Mouse (Mus musculus) G1E (cell line): Measurements from ENCODE around the gene Crtap. TPM values are rescaled to one million over a fixed set of nuclear protein-coding genes. Genes with fewer than 3 reads are reported as not detected.

Experiments
- ATAC-seq: 2 replicates; pipeline ENCODE4 v1.8.0; 2016; ENCODE audit warnings: mild to moderate bottlenecking; ENCODE audit not compliant: insufficient number of reproducible peaks, poor library complexity, low FRiP score, severe bottlenecking; ENCODE audit errors: extremely low read depth
- DNase-seq: peaks from one replicate; pipeline ENCODE4 v3.0.0; 2012; ENCODE audit warnings: low spot score
- H3K27me3 ChIP-seq: 2 replicates; pipeline ENCODE4 v1.6.1; 2012; ENCODE audit warnings: mild to moderate bottlenecking, low read length, inconsistent platforms; ENCODE audit not compliant: insufficient read depth
- H3K36me3 ChIP-seq: replicated peaks from 2 replicates; pipeline ENCODE3; 2012; ENCODE audit warnings: mild to moderate bottlenecking, inconsistent platforms
- H3K4me1 ChIP-seq: 2 replicates; pipeline ENCODE4 v1.6.1; 2012; ENCODE audit warnings: low read depth, low read length, inconsistent platforms, mixed read lengths; ENCODE audit not compliant: insufficient read depth
- H3K4me3 ChIP-seq: 2 replicates; pipeline ENCODE4 v1.5.1; 2012; ENCODE audit warnings: low read depth, mild to moderate bottlenecking, inconsistent platforms, low read length, moderate library complexity, mixed read lengths
- H3K9me3 ChIP-seq: replicated peaks from 2 replicates; pipeline ENCODE4 v1.6.1; 2012; ENCODE audit warnings: inconsistent platforms
- CTCF ChIP-seq: IDR thresholded peaks from 2 replicates; pipeline ENCODE4 v1.5.1; 2012; ENCODE audit warnings: low read depth, low read length, inconsistent platforms, mixed read lengths
- GATA1 ChIP-seq: IDR thresholded peaks from 2 replicates; pipeline ENCODE4 v1.6.1; 2012; ENCODE audit warnings: borderline replicate concordance, low read length, inconsistent platforms, mixed read lengths
- GATA2 ChIP-seq: IDR thresholded peaks from 2 replicates; pipeline ENCODE4 v1.6.1; 2012; ENCODE audit warnings: low read depth, low read length, inconsistent platforms, borderline replicate concordance
- POLR2AphosphoS5 ChIP-seq: IDR thresholded peaks from 2 replicates; pipeline ENCODE4 v1.6.1; 2012; ENCODE audit warnings: low read depth, low read length, inconsistent platforms; ENCODE audit not compliant: insufficient replicate concordance
- TAL1 ChIP-seq: conservative IDR thresholded peaks from 2 replicates; pipeline ENCODE4 v1.6.1; 2012; ENCODE audit warnings: low read depth, low read length, inconsistent platforms, mixed read lengths
- polyA plus RNA-seq: library from polyadenylated mRNA; stranded (reverse); fragments of >175 nt; gene quantifications from 2 replicates; pipeline ENCODE4 v1.2.3, GENCODE M21; 2012
- total RNA-seq, 2 experiments: library from RNA; stranded (forward) in 1 of 2; stranded (reverse) in 1 of 2; fragments of 200-1000 nt in 1 of 2; fragments of >200 nt in 1 of 2; fragmentation: Nextera tagmentation in 1 of 2; gene quantifications; 2 replicates each; pipeline ENCODE4 v1.2.3; 2014 to 2017

Gene Crtap
- total and polyA plus RNA-seq, 3 experiments = 5.5 to 17.9 (median 12.6) TPM

DNA sequence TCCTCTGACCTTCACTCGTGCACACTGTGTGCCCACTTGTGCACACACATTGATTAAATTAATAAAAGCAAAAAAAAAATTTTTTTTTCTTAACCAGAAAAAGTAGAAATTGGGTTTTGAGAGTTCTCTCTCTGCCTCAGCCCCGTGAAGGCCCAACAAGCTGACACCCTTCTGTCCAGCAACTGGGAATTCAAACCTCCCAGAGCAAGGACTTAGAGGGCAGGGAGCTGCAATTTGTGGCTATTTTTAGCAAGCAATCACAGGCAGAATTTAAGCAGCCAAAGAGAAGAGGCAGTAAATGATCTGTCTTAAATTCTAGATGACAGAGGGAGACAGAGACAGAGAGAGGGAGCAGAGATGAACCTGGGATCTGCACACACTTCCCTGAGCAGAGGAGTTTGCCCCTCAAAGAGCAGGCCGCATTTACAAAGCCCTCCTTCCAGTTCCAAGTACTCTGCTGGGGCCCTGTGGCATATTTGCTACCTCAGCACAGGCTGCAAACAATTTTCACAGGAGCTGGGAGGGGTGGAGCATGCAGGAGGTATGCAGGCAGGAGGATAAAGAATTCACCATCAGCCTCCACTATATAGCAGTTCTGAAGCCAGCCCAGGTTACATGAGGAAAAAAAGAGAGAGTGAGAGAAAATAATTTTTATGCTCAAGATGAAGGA lies 1.6 kb downstream of the Crtap start:
- peaks cover 47% of the 10 kb centered on the region for H3K36me3 ChIP-seq
- H3K27me3 ChIP-seq = no peaks in the 10 kb centered on the region
- no peak for ATAC-seq
- no peak overlapping the region for H3K4me3 ChIP-seq
- TF ChIP-seq GATA2 (no peak), CTCF (no peak), TAL1 (no peak), POLR2AphosphoS5 (no peak), GATA1 (no peak)
- peaks cover 3% of the 10 kb centered on the region; the same call in 1 of the 2 replicates for H3K9me3 ChIP-seq
- H3K4me1 ChIP-seq = peaks cover 23% of the 10 kb centered on the region
- no peak for DNase-seq

DNA sequence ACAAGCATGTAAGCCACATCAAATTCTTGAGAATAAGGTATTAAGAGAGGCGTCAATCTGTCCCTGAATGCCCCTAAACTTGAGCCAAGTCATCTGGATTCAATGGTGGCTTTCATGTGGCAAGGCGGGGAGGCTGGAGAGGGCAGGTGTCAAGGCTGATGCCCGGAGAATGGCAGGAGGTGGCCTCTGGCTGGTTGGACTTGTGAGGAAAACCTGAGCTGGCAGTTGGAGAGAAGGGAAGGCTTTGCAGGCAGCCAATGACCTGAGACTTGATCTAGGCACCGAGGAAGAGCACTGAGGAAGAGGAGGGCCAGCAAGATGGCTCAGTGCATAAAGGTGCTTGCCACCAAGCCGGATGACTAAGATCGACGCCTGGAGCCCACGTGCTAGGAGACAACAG lies 2.2 kb downstream of the Crtap start:
- Histone ChIP-seq H3K27me3 (no peaks in the 10 kb centered on the region), H3K4me3 (no peak overlapping the region), H3K9me3 (peaks cover 3% of the 10 kb centered on the region; the same call in 1 of the 2 replicates), H3K4me1 (peaks cover 19% of the 10 kb centered on the region), H3K36me3 (peaks cover 51% of the 10 kb centered on the region)
- DNase-seq (no peak), ATAC-seq (no peak)
- TF ChIP-seq POLR2AphosphoS5 (no peak), CTCF (no peak), GATA2 (no peak), GATA1 (no peak), TAL1 (no peak)

DNA sequence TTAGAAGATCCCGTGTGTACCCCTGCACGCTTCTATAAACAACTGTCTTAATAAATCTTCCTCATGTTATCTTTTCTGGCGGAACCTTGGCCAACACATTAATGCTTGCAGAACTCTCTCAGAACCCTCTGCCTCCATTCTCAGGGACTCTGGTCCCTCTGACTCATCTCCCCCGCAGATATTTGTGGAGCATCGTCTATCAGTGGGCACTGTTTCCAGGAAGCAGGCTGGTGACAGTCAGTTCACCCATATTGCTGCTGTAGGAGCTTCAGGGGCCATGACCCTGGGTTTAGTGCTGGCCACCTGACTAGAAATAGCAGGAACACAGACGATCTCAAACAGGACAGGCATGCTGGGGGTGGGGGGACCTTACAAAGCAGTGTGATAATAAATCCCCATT lies 3.4 kb downstream of the Crtap start:
- Histone ChIP-seq H3K4me1 (peaks cover 19% of the 10 kb centered on the region), H3K36me3 (peaks cover 62% of the 10 kb centered on the region), H3K27me3 (no peaks in the 10 kb centered on the region)

DNA sequence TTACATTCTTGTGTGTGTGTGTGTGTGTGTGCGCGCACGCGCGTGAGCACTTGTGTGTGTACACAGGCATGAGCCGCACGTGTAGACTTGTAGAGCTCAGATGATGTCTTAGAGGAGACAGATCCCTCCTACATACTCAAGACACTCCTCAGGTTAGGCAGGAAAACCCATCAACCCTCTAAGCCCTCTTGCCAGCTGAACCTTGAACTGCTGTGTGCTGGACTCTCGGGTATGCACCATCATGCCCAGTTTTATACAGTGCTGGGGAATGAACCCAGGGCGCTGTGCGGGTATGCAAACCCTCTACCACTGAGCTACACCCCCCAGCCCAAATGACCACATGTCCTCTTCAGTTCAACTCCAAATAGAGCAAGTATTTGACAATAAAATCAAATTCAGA lies 5.3 kb downstream of the Crtap start:
- no peak for ATAC-seq
- TF ChIP-seq TAL1 (no peak), POLR2AphosphoS5 (no peak), CTCF (no peak)
- Histone ChIP-seq H3K9me3 (peaks cover 3% of the 10 kb centered on the region; the same call in 1 of the 2 replicates), H3K36me3 (peaks cover 76% of the 10 kb centered on the region), H3K27me3 (no peaks in the 10 kb centered on the region), H3K4me3 (no peak overlapping the region), H3K4me1 (peaks cover 12% of the 10 kb centered on the region)
- no peak for DNase-seq

More for the DNA sequence above, 3.4 kb downstream of the Crtap start:
- ATAC-seq = no peak
- no peak for DNase-seq
- Histone ChIP-seq H3K4me3 (no peak overlapping the region), H3K9me3 (peaks cover 3% of the 10 kb centered on the region; the same call in 1 of the 2 replicates)
- TF ChIP-seq GATA2 (no peak), POLR2AphosphoS5 (no peak), GATA1 (no peak), TAL1 (no peak), CTCF (no peak)

DNA sequence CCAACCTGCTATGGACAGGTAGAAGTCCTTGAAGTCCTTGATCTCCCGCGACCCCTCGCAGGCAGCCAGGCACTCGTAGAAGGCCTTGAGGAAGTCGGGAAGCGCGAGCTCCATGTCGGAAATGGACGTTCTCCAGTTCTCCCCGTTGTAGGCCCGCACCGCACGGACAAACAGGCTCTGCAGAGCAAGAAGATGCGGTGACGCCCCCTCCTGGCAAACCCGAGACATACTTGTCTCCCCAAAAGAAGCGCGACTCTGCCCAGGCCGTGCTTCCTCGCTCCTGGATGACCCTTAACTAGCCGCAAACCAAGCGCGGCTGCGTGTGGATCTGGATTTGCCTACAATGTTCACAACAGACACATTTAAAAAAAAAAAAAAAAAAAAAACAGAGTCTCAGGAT lies 5.8 kb downstream of the Crtap start:
- TF ChIP-seq TAL1 = no peak
- no peak for TF ChIP-seq GATA2
- no peak for TF ChIP-seq GATA1
- TF ChIP-seq POLR2AphosphoS5 = no peak
- no peak for TF ChIP-seq CTCF

DNA sequence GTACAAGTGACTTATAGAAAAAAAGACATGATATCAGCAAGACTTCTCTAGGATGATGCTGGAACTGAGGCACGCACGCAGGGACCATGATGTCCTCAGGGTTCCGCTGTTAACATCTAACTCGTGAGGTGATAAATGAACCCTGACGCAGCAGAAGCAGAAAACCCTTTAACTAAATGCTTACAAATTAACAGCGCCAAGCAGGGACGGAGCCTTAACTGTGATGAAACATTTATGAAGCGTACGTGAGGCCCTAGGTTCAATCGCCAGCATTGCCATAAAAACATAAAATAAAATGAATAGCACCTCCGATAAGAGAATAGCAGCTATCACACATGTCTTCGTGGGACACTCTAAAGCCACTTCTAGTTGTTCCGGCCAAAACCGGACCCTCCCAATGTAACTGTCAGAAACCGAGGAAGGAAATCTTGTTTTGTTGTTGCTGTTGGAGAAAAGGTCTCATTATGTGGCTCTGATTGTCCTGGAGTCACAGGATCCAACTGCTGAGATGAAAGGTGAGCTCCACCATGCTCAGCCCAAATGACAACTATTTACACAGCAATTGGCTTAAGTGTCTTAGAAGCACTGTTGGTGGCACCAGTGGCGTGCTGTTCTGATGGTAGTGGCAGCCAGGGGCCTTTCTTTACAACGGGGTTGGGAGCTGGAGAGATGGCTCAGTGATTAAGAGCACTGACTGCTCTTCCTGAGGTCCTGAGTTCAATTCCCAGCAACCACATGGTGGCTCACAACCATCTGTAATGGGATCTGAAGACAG lies 7.4 kb downstream of the Crtap start:
- Histone ChIP-seq H3K4me1 (no peaks in the 10 kb centered on the region; the same call in 1 of the 2 replicates), H3K27me3 (no peaks in the 10 kb centered on the region), H3K4me3 (no peak overlapping the region), H3K36me3 (peaks cover 87% of the 10 kb centered on the region), H3K9me3 (no peaks in the 10 kb centered on the region)
- ATAC-seq (no peak), DNase-seq (no peak)
- TF ChIP-seq CTCF (no peak), GATA2 (no peak), GATA1 (no peak), POLR2AphosphoS5 (no peak), TAL1 (no peak)

More for the DNA sequence above, 5.8 kb downstream of the Crtap start:
- Histone ChIP-seq H3K9me3 (peaks cover 1% of the 10 kb centered on the region; the same call in 1 of the 2 replicates), H3K4me1 (peaks cover 8% of the 10 kb centered on the region), H3K4me3 (no peak overlapping the region), H3K36me3 (peaks cover 80% of the 10 kb centered on the region), H3K27me3 (no peaks in the 10 kb centered on the region)
- ATAC-seq (no peak), DNase-seq (no peak)
